Mouse (Mus musculus) kidney, postnatal 25 days (tissue): ENCODE measurements at regions not wholly inside any gene's neighbourhood (a gene's known extent, or its start where the extent isn't known, plus 50 kb on each side); places are given as distances from the start of the nearest gene placed in this dataset.
A peak's percentile ranks its signal among the peaks of the same experiment; 100 is the strongest.

Experiments
- DNase-seq, 2 experiments: peaks; one replicate each; pipeline ENCODE4 v3.0.0; 2021; ENCODE audit warnings: mixed read lengths in 2 of 2

GRCm38 (mm10) chr1:119364901-119365300 lies 57.1 kb downstream of the Inhbb start:
- no peak for DNase-seq

- DNase-seq = no peak
Measured at GRCm38 (mm10) chr1:119358096-119358495, 64.0 kb downstream of the Inhbb start.

GRCm38 (mm10) chr1:119356916-119357315 lies 65.1 kb downstream of the Inhbb start:
- no peak for DNase-seq

GRCm38 (mm10) chr1:119355456-119355855 lies 66.6 kb downstream of the Inhbb start:
- no peak for DNase-seq

GRCm38 (mm10) chr1:119351567-119351966 lies 70.5 kb downstream of the Inhbb start:
- no peak for DNase-seq

- no peak for DNase-seq
Measured at GRCm38 (mm10) chr1:119350846-119351245, 71.2 kb downstream of the Inhbb start.

GRCm38 (mm10) chr1:119350296-119350695 lies 71.8 kb downstream of the Inhbb start:
- DNase-seq = no peak

- no peak for DNase-seq
Measured at GRCm38 (mm10) chr1:119348456-119349208, 73.4 kb downstream of the Inhbb start.

GRCm38 (mm10) chr1:119347749-119348148 lies 74.3 kb downstream of the Inhbb start:
- DNase-seq = no peak

- no peak for DNase-seq
Measured at GRCm38 (mm10) chr1:119346634-119347155, 75.4 kb downstream of the Inhbb start.

- DNase-seq = no peak
Measured at GRCm38 (mm10) chr1:119345115-119345791, 76.8 kb downstream of the Inhbb start.

GRCm38 (mm10) chr1:119344046-119344445 lies 78.0 kb downstream of the Inhbb start:
- no peak for DNase-seq

GRCm38 (mm10) chr1:119335171-119335570 lies 86.9 kb downstream of the Inhbb start:
- DNase-seq = no peak

- DNase-seq = no peak
Measured at GRCm38 (mm10) chr1:119330751-119331326, 91.2 kb downstream of the Inhbb start.

- DNase-seq = no peak
Measured at GRCm38 (mm10) chr1:119329693-119330434, 92.2 kb downstream of the Inhbb start.

- peak; percentile 5 to 43 for DNase-seq
Measured at GRCm38 (mm10) chr1:119328921-119329692, 92.9 kb downstream of the Inhbb start.

- DNase-seq = no peak
Measured at GRCm38 (mm10) chr1:119324551-119324950, 97.5 kb downstream of the Inhbb start.

GRCm38 (mm10) chr1:119322279-119322995 lies 99.6 kb downstream of the Inhbb start:
- DNase-seq = no peak

GRCm38 (mm10) chr1:119321799-119322198 lies 100.2 kb downstream of the Inhbb start:
- DNase-seq = no peak

GRCm38 (mm10) chr1:119317006-119317405 lies 105.0 kb downstream of the Inhbb start:
- no peak for DNase-seq

- peak in 1 of 2 experiments; percentile 16 for DNase-seq
Measured at GRCm38 (mm10) chr1:119308719-119309365, 113.2 kb downstream of the Inhbb start.
